Mouse (Mus musculus) hindbrain, embryonic 15.5 days (tissue): ENCODE results near the gene Tbc1d17. TPM values are rescaled to one million over a fixed set of nuclear protein-coding genes. Genes with fewer than 3 reads are reported as not detected.

Source experiments
- ATAC-seq: fragments of 200-750 bp; cut with Nextera tagmentation; 2 replicates; pipeline ENCODE4 v1.8.0; 2017; ENCODE audit warnings: low read depth, moderate number of reproducible peaks, moderate TSS enrichment; ENCODE audit not compliant: low FRiP score
- H3K27ac ChIP-seq: fragments of 300-500 bp; sonication (generic); replicated peaks from 2 replicates; pipeline ENCODE4 v1.5.1; 2015; ENCODE audit warnings: mild to moderate bottlenecking, inconsistent platforms
- H3K27me3 ChIP-seq: fragments of 300-500 bp; sonication (generic); 2 replicates; pipeline ENCODE4 v1.6.1; 2015; ENCODE audit warnings: control low read depth, inconsistent platforms
- H3K36me3 ChIP-seq: fragments of 300-500 bp; sonication (generic); 2 replicates; pipeline ENCODE4 v1.6.1; 2015; ENCODE audit warnings: control low read depth, inconsistent platforms
- H3K4me1 ChIP-seq: fragments of 300-500 bp; sonication (generic); replicated peaks from 2 replicates; pipeline ENCODE4 v1.6.1; 2015; ENCODE audit warnings: control low read depth, inconsistent platforms
- H3K4me2 ChIP-seq: fragments of 300-500 bp; sonication (generic); 2 replicates; pipeline ENCODE4 v1.6.1; 2015; ENCODE audit warnings: moderate library complexity, mild to moderate bottlenecking, inconsistent platforms
- H3K4me3 ChIP-seq: fragments of 300-500 bp; sonication (generic); 2 replicates; pipeline ENCODE4 v1.5.1; 2015; ENCODE audit warnings: mild to moderate bottlenecking, inconsistent platforms
- H3K9ac ChIP-seq: fragments of 300-500 bp; sonication (generic); 2 replicates; pipeline ENCODE4 v1.6.1; 2015; ENCODE audit warnings: inconsistent platforms
- H3K9me3 ChIP-seq: fragments of 300-500 bp; sonication (generic); 2 replicates; pipeline ENCODE4 v1.6.1; 2016; ENCODE audit warnings: control low read depth, inconsistent platforms
- WGBS: fragments of 180-500 bp; shearing (Covaris S2); methylation state at CpG from one replicate; pipeline ENCODE4 v1.1.7; 2015; 5-methylcytosine and 5-hydroxymethylcytosine counted together
- polyA plus RNA-seq: library from polyadenylated mRNA; unstranded; fragments of >200 nt; fragmentation: Nextera tagmentation; extraction: Ambion mirVana; gene quantifications from 2 replicates; pipeline ENCODE4 v1.2.1, GENCODE M21; 2015

Tbc1d17 gene
- polyA plus RNA-seq, 1 experiment from 2014 or later: 118 TPM

GRCm38 (mm10) chr7:44817441-44817840, 31.4 kb downstream of the Tbc1d17 start:
- Histone ChIP-seq H3K27ac (peak overlapping the region; percentile 32; the same call in 1 of the 2 replicates), H3K4me3 (peak overlapping the region; percentile 78), H3K9me3 (no peaks in the 10 kb centered on the region), H3K9ac (peak overlapping the region; percentile 68), H3K27me3 (no peaks in the 10 kb centered on the region), H3K36me3 (no peaks in the 10 kb centered on the region), H3K4me2 (peak overlapping the region; percentile 61), H3K4me1 (peaks cover 47% of the 10 kb centered on the region)
- 26% methylated on average over 3 of the region's 3 CpGs for WGBS
- ATAC-seq: no peak

GRCm38 (mm10) chr7:44816470-44817021, 32.3 kb downstream of the Tbc1d17 start, which contains the start of gene Atf5:
TSS of gene Atf5 (minus strand) at chr7:44816658.
- under 1% methylated on average over 42 of the region's 57 CpGs for WGBS
- H3K4me2 ChIP-seq: peak within 1 kb of the TSS; percentile 61
- no peaks in the 10 kb centered on the region for H3K36me3 ChIP-seq
- H3K9ac ChIP-seq: peak within 1 kb of the TSS; percentile 68
- H3K27ac ChIP-seq: peak within 1 kb of the TSS; percentile 90
- peak; percentile 7 for ATAC-seq
- no peaks in the 10 kb centered on the region for H3K9me3 ChIP-seq
- H3K4me3 ChIP-seq: peak within 1 kb of the TSS; percentile 78
- peaks cover 44% of the 10 kb centered on the region for H3K4me1 ChIP-seq
- no peaks in the 10 kb centered on the region for H3K27me3 ChIP-seq

DNA sequence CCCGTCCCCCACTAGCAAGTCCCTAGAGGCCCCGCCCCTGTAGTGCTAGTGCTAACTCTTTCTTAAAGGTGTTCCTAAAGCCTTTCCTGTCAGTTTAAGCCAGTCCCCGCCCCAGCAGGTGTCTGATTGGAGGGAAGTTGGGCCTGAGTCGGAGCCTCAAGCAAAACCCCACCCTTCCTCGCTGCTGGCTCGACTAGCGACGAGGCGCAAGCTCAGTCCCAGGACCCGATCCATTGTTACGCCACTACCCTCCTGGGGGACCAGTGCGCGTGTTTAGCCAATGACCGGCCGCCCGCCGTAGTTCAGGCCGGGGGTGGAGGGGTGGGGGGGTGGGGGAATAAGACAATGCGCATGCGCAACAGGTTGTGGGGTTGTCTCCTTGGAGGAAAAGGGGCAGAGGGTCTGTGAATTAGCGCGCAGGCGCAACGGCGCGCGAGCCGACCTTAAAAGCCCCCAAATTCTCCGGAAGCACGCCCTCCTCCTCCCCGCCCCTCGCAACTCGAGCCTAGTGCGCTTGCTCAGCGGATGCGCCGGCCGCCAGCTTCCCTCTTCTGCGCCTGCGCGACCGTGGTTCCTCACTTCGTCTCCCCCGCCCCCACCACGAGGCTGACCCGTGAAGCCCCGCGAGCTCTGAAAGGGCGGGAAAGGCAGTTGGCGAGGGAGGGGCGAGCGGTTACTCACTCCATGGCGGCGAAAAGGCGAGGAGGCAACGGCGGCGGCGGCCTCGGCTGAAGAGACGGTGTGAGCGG, 33.0 kb downstream of the Tbc1d17 start, which contains the start of the genes Nup62 and Il4i1:
TSS of gene Nup62 (plus strand) at position 368 of the 749 bp plus-strand sequence.
TSS of gene Il4i1 (plus strand) at position 667 of the 749 bp plus-strand sequence.
- peak within 1 kb of the TSS; percentile 68 for H3K9ac ChIP-seq
- no peaks in the 10 kb centered on the region for H3K9me3 ChIP-seq
- peak; percentile 94 for ATAC-seq
- peak within 1 kb of the TSS; percentile 61 for H3K4me2 ChIP-seq
- H3K36me3 ChIP-seq: no peaks in the 10 kb centered on the region
- 0% methylated on average over 61 of the region's 62 CpGs for WGBS
- peak within 1 kb of the TSS; percentile 78 for H3K4me3 ChIP-seq
- H3K4me1 ChIP-seq: peaks cover 44% of the 10 kb centered on the region
- H3K27me3 ChIP-seq: no peaks in the 10 kb centered on the region
- peak within 1 kb of the TSS; percentile 90 for H3K27ac ChIP-seq

DNA sequence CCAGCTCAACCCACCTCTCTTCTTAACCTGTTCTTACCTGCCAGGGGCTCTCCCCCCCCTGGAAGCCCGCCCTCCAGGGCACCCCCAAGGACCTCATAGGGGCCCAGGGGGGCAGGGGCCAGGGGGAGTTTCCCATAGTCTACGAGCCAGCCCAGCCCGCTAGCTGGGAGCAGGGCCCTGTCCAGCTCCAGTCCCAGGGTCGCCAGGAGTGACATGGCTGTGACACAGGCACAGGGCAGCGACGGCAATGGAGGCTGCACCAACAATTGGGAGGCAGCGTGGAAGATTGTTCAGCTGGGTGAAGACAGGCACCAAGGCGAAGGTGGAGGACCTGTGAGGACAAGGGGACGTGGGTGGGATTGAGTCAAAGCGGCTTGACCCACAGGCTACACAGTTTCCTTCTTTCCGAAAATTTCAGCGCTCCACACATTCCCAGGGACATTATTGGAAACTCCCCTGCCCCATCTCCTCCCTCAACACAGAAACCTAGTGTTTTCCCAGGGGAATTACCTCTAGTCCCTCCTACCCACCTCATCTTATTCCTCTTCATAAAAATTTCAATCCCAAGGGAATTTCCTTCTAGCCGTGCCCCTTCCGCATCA, 33.8 kb downstream of the Tbc1d17 start:
- Histone ChIP-seq H3K27me3 (no peaks in the 10 kb centered on the region), H3K36me3 (no peaks in the 10 kb centered on the region), H3K9me3 (no peaks in the 10 kb centered on the region), H3K4me1 (peaks cover 39% of the 10 kb centered on the region), H3K4me2 (peak overlapping the region; percentile 60), H3K27ac (peak overlapping the region; percentile 90), H3K9ac (0 out of 2 replicates have a peak overlapping the region, but pooled peaks have one; percentile 5), H3K4me3 (peak overlapping the region; percentile 78)
- ATAC-seq: peak; percentile 9; the same call in 1 of the 2 replicates
- 25% methylated on average over 14 of the region's 14 CpGs for WGBS

DNA sequence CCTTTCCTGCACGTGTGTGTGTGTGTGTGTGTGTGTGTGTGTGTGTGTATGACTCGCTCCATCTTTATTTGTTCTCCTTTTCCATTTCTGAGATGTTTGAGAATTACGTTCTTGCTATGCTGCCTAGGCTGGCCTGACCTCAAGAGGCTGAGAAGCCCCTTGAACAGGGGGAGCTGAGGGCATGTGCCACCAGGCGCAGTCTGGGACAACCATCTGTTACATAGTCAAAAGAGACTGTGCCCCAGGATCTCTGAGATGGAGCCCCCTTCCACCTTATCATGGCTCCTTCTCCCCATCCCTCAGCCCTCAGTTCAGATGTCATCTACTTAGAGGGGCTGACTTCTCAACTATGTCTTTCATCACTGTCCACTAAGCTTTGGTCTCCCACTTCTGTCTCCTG, 34.5 kb downstream of the Tbc1d17 start:
- Histone ChIP-seq H3K4me3 (no peak overlapping the region), H3K4me2 (no peak overlapping the region), H3K27me3 (no peaks in the 10 kb centered on the region), H3K27ac (no peak overlapping the region), H3K9me3 (no peaks in the 10 kb centered on the region), H3K4me1 (peaks cover 32% of the 10 kb centered on the region), H3K36me3 (no peaks in the 10 kb centered on the region), H3K9ac (no peak overlapping the region)
- 97% methylated on average over 4 of the region's 4 CpGs for WGBS
- no peak for ATAC-seq

- Histone ChIP-seq H3K4me2 (no peak overlapping the region), H3K9ac (no peak overlapping the region), H3K27me3 (no peaks in the 10 kb centered on the region), H3K9me3 (no peaks in the 10 kb centered on the region), H3K4me1 (peaks cover 29% of the 10 kb centered on the region), H3K27ac (no peak overlapping the region), H3K4me3 (no peak overlapping the region), H3K36me3 (no peaks in the 10 kb centered on the region)
- no peak for ATAC-seq
- 96% methylated on average over 3 of the region's 3 CpGs for WGBS
Observed at GRCm38 (mm10) chr7:44813985-44814384, 34.9 kb downstream of the Tbc1d17 start.

DNA sequence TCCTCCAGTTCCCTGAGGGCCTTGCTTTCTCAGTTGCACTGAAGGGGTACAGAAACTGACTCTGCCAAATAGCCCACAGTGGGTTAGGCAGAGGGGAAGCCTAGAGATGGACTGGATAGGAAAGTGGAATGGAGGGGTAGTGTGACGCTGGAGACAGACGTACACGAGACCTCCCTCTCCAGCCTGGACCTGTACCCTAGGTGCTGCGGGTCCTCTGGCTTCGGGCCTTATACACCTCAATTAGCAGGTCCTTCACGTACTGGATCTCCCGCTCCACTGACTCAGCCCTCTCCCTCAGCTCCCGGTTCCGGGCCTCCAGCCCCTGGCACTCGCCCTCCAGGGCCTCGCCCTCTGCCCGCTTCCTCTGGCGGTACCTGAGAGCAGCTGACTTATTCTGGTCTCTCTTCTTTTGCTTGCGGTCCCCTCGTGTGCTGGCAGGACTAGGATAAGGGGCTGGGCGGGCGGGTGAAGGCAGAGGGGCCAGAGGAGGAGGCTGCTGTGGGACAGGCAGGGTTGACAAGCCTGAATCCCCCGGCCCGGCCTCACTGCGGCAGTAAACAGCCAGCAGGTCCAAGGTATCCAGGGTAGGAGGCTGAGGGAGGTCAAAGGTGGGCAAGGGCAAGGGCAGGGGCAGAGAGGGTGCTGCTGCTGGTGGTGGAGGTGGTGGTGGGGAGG, 36.1 kb downstream of the Tbc1d17 start:
- Histone ChIP-seq H3K27me3 (no peaks in the 10 kb centered on the region), H3K27ac (no peak overlapping the region), H3K4me2 (no peak overlapping the region), H3K9ac (no peak overlapping the region), H3K4me3 (no peak overlapping the region), H3K9me3 (no peaks in the 10 kb centered on the region), H3K36me3 (no peaks in the 10 kb centered on the region), H3K4me1 (peaks cover 17% of the 10 kb centered on the region)
- WGBS: 92% methylated on average over 20 of the region's 20 CpGs
- ATAC-seq: no peak

DNA sequence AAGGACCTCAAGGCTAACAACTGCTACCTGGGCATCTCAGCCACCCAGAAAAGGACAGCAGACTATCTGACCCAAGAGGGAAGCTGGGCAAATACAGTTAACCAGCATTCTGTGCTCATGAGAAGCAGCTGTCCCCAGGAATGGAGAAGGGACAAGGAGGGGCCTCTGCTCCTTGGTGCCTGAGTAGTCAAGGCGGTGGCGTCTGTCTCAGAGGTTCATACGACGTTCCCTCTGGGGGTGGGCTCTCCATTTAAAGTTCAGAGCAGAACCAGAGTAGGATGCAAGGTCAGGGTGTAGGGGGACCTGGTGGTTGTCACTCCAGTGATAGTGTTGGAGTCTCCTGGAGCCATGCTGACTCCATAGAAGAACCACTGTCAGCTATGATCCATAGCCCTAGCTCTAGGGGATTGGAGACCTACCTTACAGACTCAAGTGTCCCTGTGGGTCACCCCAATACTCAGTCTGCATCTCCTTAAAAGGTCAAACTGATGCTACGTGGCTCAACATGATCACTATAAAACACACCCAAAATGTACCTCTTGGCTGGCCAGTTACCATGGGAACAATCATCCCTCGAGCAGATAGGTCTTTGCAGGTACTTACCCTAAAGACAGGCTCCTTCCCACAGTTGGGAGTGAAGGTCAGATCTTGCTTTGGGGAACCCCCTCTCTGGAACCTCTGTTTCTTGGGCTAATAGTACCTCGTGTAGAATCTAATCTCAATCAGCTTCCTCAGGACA, 37.9 kb downstream of the Tbc1d17 start:
- Histone ChIP-seq H3K9me3 (no peaks in the 10 kb centered on the region), H3K9ac (no peak overlapping the region), H3K4me3 (no peak overlapping the region), H3K36me3 (no peaks in the 10 kb centered on the region), H3K4me1 (peaks cover 8% of the 10 kb centered on the region), H3K27ac (no peak overlapping the region), H3K27me3 (no peaks in the 10 kb centered on the region), H3K4me2 (no peak overlapping the region)
- 92% methylated on average over 7 of the region's 7 CpGs for WGBS
- ATAC-seq: no peak

- H3K27me3 ChIP-seq: no peaks in the 10 kb centered on the region
- no peak overlapping the region for H3K27ac ChIP-seq
- WGBS: 78% methylated on average over 4 of the region's 4 CpGs
- no peaks in the 10 kb centered on the region for H3K36me3 ChIP-seq
- H3K4me1 ChIP-seq: peaks cover 7% of the 10 kb centered on the region
- H3K9me3 ChIP-seq: no peaks in the 10 kb centered on the region
- no peak overlapping the region for H3K4me3 ChIP-seq
- H3K9ac ChIP-seq: no peak overlapping the region
- H3K4me2 ChIP-seq: no peak overlapping the region
- no peak for ATAC-seq
Observed at GRCm38 (mm10) chr7:44810365-44810764, 38.5 kb downstream of the Tbc1d17 start.

DNA sequence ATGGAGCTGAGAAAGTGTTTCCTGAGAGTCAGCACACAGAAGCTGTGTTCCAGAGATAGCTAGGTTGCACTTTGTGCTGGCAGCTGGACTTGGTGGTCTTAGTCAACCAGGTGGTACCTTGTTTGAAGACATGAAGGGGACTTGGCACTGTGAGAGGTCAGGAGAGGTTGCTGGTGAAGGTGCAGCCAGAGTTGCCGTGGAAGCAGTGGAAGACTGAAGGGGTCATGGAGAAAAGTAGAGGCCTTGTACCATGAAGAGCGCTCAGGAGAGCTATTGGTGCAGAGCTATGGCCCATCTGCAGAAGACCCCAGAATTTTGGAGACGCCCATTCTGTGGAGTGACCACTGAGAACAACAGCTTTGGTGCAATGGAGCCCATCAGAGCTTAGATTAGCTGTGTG, 39.4 kb downstream of the Tbc1d17 start:
- Histone ChIP-seq H3K9ac (no peak overlapping the region), H3K4me1 (no peaks in the 10 kb centered on the region), H3K9me3 (no peaks in the 10 kb centered on the region), H3K36me3 (no peaks in the 10 kb centered on the region), H3K27ac (no peak overlapping the region), H3K4me3 (no peak overlapping the region), H3K27me3 (no peaks in the 10 kb centered on the region), H3K4me2 (no peak overlapping the region)
- no peak for ATAC-seq
- 94% methylated on average over 3 of the region's 3 CpGs for WGBS

DNA sequence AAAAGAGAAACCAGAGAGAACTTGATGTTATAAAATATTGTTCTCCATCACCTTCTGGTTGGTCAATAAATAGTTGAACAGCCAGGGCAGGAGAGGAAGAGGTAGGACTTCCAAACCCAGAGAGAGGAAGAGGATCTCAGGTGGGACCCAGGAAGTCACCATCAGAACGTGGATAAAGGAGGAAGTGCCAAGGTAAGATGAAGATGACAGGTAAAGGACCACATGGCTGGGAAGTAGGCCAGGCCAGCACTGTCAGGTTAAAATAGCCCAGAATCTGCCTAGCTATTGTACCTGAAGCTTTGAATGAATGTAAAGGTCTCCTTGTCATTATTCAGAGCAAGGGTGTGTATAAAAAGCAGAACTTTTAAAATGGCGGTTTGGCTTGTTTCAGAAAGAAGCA, 40.0 kb downstream of the Tbc1d17 start:
- H3K4me3 ChIP-seq: no peak overlapping the region
- H3K9ac ChIP-seq: no peak overlapping the region
- 97% methylated on average over 2 of the region's 2 CpGs for WGBS
- no peak for ATAC-seq
- H3K4me1 ChIP-seq: no peaks in the 10 kb centered on the region
- no peak overlapping the region for H3K4me2 ChIP-seq
- no peaks in the 10 kb centered on the region for H3K36me3 ChIP-seq
- H3K27me3 ChIP-seq: no peaks in the 10 kb centered on the region
- no peak overlapping the region for H3K27ac ChIP-seq
- H3K9me3 ChIP-seq: no peaks in the 10 kb centered on the region
